Mouse (Mus musculus) ovary, postnatal 14 days (tissue): Measurements from ENCODE around the gene Gm28051.

ENCODE experiments used
- DNase-seq: peaks from one replicate; pipeline ENCODE4 v3.0.0; 2022; ENCODE audit warnings: low spot score

The Gm28051 gene

DNA sequence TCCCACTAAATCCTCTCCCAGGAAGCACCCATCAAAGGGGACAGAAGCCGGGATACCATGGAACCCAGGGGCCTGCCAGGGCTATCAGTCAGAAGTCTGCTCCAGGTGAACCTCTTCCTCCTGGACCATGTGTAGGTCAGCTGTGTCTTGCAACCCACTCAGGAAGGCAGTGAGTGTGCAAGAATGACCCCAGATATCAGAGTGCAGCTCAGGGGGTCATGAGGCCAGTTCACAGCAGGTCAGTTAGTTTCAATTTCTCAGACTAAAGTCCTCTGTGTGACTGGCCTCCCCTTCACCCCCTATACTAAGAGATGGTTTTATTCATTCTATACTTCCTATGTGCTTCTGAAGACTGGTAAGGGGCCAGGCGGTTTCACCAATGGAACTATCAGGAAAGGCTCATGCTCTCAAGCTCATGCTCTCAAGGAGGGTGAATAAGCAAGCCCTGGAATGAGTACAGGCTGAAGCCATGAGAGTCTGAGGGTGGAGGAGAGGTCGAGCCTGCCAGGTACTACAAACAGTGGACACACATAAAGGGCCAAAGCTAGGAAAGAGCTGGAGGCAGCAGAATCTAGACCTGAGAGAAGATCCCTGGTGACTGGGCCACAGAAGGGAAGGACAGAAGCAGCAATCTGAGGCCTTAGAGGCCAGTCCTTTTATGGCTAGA, 72.7 kb downstream of the Gm28051 start:
- no peak for DNase-seq

DNA sequence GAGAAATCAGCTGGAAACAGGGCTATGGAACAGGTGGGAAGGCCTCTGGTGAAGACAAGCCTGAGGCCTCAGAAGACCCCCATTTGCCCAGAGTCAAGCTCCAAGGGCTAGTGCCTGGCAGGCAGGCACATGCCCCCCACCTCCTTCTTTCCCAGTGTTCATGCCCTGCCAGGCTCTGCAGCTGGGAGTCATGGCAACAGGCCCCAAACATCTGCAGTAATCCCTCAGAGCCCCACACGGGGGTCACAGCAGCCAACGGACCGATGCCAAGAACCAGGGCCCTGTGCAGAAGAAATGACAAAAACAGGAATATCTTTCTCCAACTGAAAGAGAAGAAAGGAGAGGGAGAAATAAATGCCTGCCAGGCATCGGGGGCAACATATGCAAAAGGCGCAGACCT, 73.6 kb downstream of the Gm28051 start:
- DNase-seq = no peak

DNA sequence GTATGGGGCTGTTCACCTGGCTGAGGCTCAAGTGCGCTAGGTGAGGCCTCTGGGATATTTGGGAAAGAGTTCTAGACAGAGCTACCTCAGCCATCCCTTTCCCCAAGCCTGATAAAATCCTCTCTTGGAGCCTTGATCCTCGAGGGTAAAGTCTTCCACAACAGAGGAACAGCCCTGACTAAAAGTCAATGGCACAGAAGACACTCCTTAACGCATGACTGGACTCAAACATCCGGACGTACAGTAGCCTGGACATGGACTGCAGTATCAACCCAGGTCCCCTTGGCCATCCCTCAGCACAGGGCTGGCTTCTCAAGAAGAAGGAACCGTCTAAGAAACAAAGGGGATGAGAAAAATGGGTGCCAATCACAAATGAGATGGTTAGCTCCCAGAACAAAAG, 74.1 kb downstream of the Gm28051 start:
- DNase-seq = no peak

DNA sequence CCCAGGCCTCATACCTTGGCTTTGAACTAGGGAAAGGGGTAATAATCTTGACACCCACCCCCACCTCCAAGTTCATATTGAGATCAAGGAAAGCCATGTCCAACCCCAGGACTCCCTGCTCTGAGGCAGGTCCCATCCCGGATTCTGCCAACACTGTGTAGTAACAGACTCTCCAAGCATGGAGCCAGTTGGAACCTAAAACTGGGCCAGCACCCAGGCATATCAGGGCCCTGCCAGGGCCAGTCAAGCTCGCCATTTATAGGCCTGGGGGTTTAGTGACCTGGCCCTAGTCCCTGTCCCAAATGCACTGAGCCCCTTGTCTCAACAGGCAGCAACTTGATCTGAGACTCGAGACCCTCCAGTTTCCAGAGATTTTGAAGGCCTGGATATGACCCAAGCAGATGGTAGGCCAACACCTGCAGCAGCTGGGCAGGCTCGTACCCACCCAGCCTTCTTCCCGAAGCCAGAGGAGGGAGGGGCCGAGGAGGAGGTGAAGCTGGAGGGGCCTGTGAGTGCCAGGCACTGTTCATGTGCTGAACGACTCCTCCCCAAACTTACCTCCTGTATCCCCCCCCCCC, 74.8 kb downstream of the Gm28051 start:
- no peak for DNase-seq

DNA sequence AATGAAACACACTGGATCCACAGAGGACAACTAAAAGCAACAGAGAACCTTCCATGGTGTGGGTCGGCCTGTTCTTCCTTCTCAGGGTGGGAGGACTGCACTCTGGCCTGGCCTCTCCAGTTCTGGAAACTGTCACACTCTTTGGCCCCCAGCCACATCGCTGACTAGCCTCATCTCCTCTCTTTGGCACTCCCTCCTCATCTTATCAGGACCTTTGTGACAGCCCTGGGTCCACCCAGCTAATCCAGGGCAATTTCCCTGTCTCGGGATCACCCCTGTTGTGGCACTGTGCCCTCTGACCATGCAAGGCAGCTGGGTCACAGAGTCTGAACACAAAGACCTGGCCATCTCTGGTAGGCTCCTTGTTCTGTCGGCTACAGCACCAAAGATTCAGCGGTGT, 75.5 kb downstream of the Gm28051 start:
- no peak for DNase-seq

DNA sequence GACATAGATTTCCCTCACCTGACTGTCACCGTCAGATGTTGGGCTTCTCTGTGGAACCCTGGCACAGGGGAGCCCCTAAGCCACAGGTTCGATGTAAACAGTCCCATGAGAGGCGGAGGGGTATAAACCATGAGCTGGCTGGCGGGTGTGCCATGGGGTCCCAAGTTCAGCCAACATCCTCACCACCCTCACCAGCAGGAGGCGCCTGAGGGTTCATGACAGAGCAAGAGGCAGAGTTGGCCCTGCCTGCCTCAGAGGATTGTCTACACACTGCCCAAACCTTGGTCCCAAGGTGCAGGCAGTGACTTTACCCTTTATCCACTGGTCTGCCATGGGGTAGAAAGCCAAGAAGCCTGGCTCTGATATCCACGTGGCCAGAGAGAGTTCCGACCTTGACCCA, 76.0 kb downstream of the Gm28051 start:
- no peak for DNase-seq

DNA sequence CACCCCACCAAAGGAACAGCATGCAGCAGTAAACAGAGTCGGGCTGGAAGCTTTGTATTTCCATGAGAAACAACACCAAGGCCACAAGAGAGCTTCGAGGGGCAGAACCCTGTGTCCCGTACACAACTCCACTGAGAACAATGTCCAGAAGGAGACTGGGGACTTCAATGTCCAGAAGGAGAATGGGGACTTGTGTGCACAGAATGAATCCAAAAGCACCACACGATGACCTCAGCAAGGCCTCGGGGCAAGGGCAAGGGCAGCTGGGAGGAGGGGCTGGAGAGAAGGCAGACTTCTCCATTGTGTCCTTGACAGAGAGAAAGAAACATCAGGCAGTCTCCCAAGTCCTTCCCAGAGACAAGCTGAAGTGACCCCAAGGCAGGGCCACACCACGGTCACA, 78.7 kb downstream of the Gm28051 start:
- DNase-seq = no peak

DNA sequence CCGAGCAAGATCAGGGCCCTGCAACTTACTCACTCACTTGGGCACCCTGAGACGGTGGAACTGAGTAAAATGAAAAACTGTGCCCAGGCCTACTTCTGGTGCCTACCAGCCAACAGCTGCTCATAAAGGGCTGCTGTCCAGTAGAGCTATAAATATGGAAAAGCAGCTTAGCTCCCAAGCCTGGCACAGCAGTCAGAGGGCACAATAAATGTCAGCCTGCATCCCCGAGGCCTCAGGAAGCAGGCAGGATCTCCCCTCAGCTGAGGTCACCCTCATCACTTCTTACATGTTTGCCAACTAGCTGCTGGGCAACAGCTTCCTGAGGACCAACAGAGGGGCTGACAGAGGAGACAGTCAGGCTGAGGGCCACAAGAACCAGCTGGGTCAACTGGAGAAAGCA, 80.5 kb downstream of the Gm28051 start:
- DNase-seq = no peak

DNA sequence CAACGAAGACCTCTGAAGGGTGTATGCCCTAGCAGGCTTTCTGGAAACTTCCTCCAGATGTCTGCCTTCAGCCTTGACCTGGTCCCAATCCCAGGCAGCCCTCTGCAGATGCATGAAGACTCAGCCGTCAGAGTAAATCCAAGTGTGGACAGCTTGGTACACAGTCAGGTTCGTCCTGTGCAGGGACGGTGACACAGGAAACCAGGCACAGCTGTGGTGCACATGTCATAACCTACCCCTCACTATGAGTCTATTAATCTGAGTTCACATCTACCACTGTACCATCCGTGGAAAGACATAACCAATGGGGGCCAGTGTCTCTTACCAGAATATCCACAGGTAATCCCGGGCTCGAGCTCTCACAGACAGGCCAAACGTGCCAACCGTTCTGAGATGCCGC, 83.0 kb downstream of the Gm28051 start:
- no peak for DNase-seq

DNA sequence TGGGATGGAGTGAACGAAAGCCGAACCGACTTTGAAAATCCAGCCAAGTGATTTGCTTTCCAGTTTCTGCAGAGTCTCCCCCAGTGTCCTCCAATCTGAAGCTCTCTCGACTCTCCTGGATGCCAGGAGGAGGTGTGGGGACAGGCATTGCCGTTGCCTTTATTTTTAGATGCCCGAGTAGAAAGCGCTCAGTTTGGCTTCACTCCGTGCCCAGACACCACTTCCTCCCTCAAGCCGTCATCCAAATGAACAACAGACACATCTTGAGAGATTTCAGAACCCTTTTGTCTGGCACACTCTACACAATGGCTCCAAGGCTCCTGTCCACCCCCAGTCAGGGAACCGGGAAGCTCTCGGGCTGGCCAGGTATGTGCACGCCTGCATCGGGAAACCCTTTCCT, 83.4 kb downstream of the Gm28051 start:
- DNase-seq = no peak

DNA sequence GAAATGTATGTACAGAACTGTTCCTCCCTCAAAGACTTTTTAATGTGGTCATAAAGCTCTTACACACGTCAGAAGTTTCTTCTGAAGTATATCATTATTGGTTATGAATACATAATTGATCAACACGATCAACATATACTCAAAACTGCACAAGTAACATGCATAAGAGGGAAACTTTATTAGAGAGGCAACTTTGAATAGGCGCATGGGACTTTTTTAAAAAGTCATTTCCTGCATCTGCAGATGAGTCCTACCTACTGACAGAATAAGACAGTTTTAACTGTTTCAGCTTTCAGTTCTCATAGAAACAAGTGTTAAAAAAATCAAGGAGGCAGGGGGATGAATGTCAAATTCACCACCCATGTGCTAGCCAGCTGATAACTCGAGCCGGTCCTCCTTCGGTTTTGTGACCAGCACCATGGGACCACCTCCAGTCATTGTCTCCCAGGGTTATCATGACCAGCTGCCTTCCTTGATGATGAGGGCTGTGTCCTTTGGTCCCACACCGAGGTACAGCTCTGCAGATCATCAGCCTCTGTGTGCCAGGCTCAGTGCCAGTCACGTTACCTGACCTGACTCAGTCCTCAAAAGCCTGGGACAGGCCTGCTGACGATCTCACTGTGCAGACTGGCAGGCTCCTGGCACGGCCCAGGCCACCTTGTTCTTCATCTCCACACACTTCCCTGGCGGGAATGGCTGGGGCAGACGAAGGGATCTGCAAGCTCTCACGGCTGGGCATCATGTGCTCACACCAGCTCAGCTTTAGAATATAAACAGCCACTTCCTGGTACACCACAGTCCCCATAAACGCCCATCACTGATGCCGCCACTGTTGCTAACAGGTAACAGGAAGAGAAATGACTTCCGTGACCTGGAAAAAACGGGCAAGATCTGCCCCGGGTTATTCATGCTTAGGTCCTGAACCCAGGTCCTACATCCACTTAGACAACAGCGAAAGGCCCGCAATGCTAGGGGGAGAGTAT, 84.4 kb downstream of the Gm28051 start:
- no peak for DNase-seq

DNA sequence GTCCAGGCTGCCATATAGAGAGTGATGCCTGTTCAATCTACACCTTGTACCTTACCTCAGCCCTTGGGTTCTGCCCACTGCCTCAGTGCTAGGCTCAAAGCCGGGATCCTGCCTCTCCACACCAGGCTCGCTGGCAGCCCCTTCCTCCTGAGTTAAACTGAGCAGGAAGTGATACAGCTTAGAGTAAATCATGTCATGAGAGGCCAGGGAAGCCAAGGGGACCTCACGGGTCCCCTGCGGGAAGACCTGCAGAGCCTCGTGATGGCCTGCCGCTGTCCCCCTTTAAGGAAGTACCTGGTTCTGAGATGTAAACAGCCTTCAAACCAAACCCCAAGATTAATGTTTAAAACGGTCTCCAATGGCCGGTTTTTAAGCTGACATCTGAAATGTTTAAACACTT, 85.4 kb downstream of the Gm28051 start:
- DNase-seq = no peak

DNA sequence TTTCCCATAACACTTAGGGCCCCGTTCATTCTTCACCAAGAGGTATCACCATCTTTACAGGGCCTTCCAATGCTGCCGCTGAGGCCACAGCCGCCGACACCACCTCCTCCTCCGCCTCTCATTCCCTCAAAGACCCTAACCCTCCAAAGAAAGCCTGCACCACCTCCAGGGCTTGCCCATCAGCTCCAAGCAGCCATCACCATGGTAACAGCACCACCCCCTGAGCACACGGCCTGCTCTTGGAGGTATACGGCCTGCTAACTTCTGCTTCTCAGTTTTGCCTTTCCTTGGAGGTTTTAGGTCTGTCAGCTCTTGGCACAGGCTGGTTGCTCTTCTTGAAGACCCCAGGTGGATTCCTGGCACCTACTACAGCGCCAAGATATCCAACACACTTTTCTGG, 86.7 kb downstream of the Gm28051 start:
- DNase-seq = no peak
